Mouse (Mus musculus): Measurements from ENCODE around the gene Nudcd2. TPM values are rescaled to one million over a fixed set of nuclear protein-coding genes. Genes with fewer than 3 reads are reported as not detected.
"Not testable (repeated sequence)": the region's sequence is repeated elsewhere in the genome, so short reads cannot be mapped to it uniquely, and the experiment has no call there.

The Nudcd2 gene
- 129 and 137 TPM in 2 replicates for polyA plus RNA-seq (2015; fragmentation: Nextera tagmentation; extraction: Ambion mirVana)

- peak; percentile 99 for ATAC-seq (ENCODE audit: low read depth)
- peak within 1 kb of the TSS; percentile 88 for H3K4me2 ChIP-seq (ENCODE audit: low read depth, low read length)
- H3K9me3 ChIP-seq (ENCODE audit: control insufficient read depth, low read length): no peaks in the 10 kb centered on the region
- peak within 1 kb of the TSS; percentile 96 for H3K4me3 ChIP-seq (ENCODE audit: low read length)
- H3K4me1 ChIP-seq (replicated peaks; ENCODE audit: control insufficient read depth, insufficient read depth, low read length): peaks cover 14% of the 10 kb centered on the region
- peak within 1 kb of the TSS; percentile 97 for H3K9ac ChIP-seq (ENCODE audit: low read length)
- under 1% methylated on average over 50 of the region's 52 CpGs for WGBS
- peaks cover 14% of the 10 kb centered on the region for H3K36me3 ChIP-seq (ENCODE audit: control insufficient read depth, insufficient read depth, low read length)
- H3K27me3 ChIP-seq (ENCODE audit: control insufficient read depth, insufficient read depth, low read depth, low read length): no peaks in the 10 kb centered on the region
- peak within 1 kb of the TSS; percentile 72 for H3K27ac ChIP-seq (ENCODE audit: low read length)
Observed at GRCm38 (mm10) chr11:40733339-40734174, at the start of gene Nudcd2, which contains the start of gene Hmmr. Nudcd2 (plus strand) TSS chr11:40733667. Hmmr (minus strand) TSS chr11:40733422.

GRCm38 (mm10) chr11:40690444-40691127 is 42.9 kb upstream of the Nudcd2 start:
- Histone ChIP-seq H3K4me2 (ENCODE audit: low read depth, low read length) (peak overlapping the region; percentile 90), H3K27me3 (ENCODE audit: control insufficient read depth, insufficient read depth, low read depth, low read length) (no peaks in the 10 kb centered on the region), H3K4me1 (replicated peaks; ENCODE audit: control insufficient read depth, insufficient read depth, low read length) (peaks cover 19% of the 10 kb centered on the region), H3K9ac (ENCODE audit: low read length) (no peak overlapping the region), H3K36me3 (ENCODE audit: control insufficient read depth, insufficient read depth, low read length) (peaks cover 6% of the 10 kb centered on the region; the same call in 1 of the 2 replicates), H3K9me3 (ENCODE audit: control insufficient read depth, low read length) (no peaks in the 10 kb centered on the region), H3K27ac (ENCODE audit: low read length) (no peak overlapping the region), H3K4me3 (ENCODE audit: low read length) (peak overlapping the region; percentile 92)
- ATAC-seq (ENCODE audit: low read depth): no peak
- WGBS: 50% methylated on average over 5 of the region's 5 CpGs

GRCm38 (mm10) chr11:40692101-40692509 is 41.4 kb upstream of the Nudcd2 start:
- H3K36me3 ChIP-seq (ENCODE audit: control insufficient read depth, insufficient read depth, low read length): peaks cover 3% of the 10 kb centered on the region; the same call in 1 of the 2 replicates
- H3K9ac ChIP-seq (ENCODE audit: low read length): peak overlapping the region; percentile 80
- H3K4me2 ChIP-seq (ENCODE audit: low read depth, low read length): peak overlapping the region; percentile 90
- 0% methylated on average over 28 of the region's 28 CpGs for WGBS
- H3K4me3 ChIP-seq (ENCODE audit: low read length): peak overlapping the region; percentile 92
- H3K27ac ChIP-seq (ENCODE audit: low read length): peak overlapping the region; percentile 88
- ATAC-seq (ENCODE audit: low read depth): peak; percentile 60
- H3K4me1 ChIP-seq (replicated peaks; ENCODE audit: control insufficient read depth, insufficient read depth, low read length): peaks cover 19% of the 10 kb centered on the region
- H3K9me3 ChIP-seq (ENCODE audit: control insufficient read depth, low read length): no peaks in the 10 kb centered on the region
- no peaks in the 10 kb centered on the region for H3K27me3 ChIP-seq (ENCODE audit: control insufficient read depth, insufficient read depth, low read depth, low read length)

- WGBS: under 1% methylated on average over 36 of the region's 36 CpGs
- peak; percentile 96 for ATAC-seq (ENCODE audit: low read depth)
Observed at GRCm38 (mm10) chr11:40692511-40693365, 40.7 kb upstream of the Nudcd2 start.

GRCm38 (mm10) chr11:40693366-40693951 is 40.0 kb upstream of the Nudcd2 start:
- Histone ChIP-seq H3K9me3 (ENCODE audit: control insufficient read depth, low read length) (no peaks in the 10 kb centered on the region), H3K27me3 (ENCODE audit: control insufficient read depth, insufficient read depth, low read depth, low read length) (no peaks in the 10 kb centered on the region), H3K27ac (ENCODE audit: low read length) (peak overlapping the region; percentile 98), H3K4me2 (ENCODE audit: low read depth, low read length) (peak overlapping the region; percentile 75), H3K36me3 (ENCODE audit: control insufficient read depth, insufficient read depth, low read length) (no peaks in the 10 kb centered on the region), H3K9ac (ENCODE audit: low read length) (peak overlapping the region; percentile 80), H3K4me1 (replicated peaks; ENCODE audit: control insufficient read depth, insufficient read depth, low read length) (peaks cover 19% of the 10 kb centered on the region), H3K4me3 (ENCODE audit: low read length) (peak overlapping the region; percentile 92)
- WGBS: 0% methylated on average over 16 of the region's 16 CpGs
- peak; percentile 15; the same call in 1 of the 2 replicates for ATAC-seq (ENCODE audit: low read depth)

More at GRCm38 (mm10) chr11:40692511-40693365, 40.7 kb upstream of the Nudcd2 start:
- Histone ChIP-seq H3K36me3 (ENCODE audit: control insufficient read depth, insufficient read depth, low read length) (no peaks in the 10 kb centered on the region), H3K4me3 (ENCODE audit: low read length) (peak overlapping the region; percentile 92), H3K4me1 (replicated peaks; ENCODE audit: control insufficient read depth, insufficient read depth, low read length) (peaks cover 19% of the 10 kb centered on the region), H3K27me3 (ENCODE audit: control insufficient read depth, insufficient read depth, low read depth, low read length) (no peaks in the 10 kb centered on the region), H3K9ac (ENCODE audit: low read length) (peak overlapping the region; percentile 80), H3K9me3 (ENCODE audit: control insufficient read depth, low read length) (no peaks in the 10 kb centered on the region), H3K27ac (ENCODE audit: low read length) (peak overlapping the region; percentile 98), H3K4me2 (ENCODE audit: low read depth, low read length) (peak overlapping the region; percentile 90)

- WGBS: under 1% methylated on average over 31 of the region's 31 CpGs
- ATAC-seq (ENCODE audit: low read depth): peak; percentile 50
- Histone ChIP-seq H3K36me3 (ENCODE audit: control insufficient read depth, insufficient read depth, low read length) (no peaks in the 10 kb centered on the region), H3K4me1 (replicated peaks; ENCODE audit: control insufficient read depth, insufficient read depth, low read length) (peaks cover 17% of the 10 kb centered on the region), H3K4me2 (ENCODE audit: low read depth, low read length) (peak overlapping the region; percentile 75), H3K27ac (ENCODE audit: low read length) (peak overlapping the region; percentile 98), H3K27me3 (ENCODE audit: control insufficient read depth, insufficient read depth, low read depth, low read length) (no peaks in the 10 kb centered on the region), H3K4me3 (ENCODE audit: low read length) (peak overlapping the region; percentile 92), H3K9ac (ENCODE audit: low read length) (peak overlapping the region; percentile 82), H3K9me3 (ENCODE audit: control insufficient read depth, low read length) (no peaks in the 10 kb centered on the region)
Observed at GRCm38 (mm10) chr11:40694311-40695087, 39.0 kb upstream of the Nudcd2 start.

- ATAC-seq (ENCODE audit: low read depth): no peak
- Histone ChIP-seq H3K27ac (ENCODE audit: low read length) (peak within 1 kb of the TSS; percentile 98), H3K4me3 (ENCODE audit: low read length) (peak within 1 kb of the TSS; percentile 92), H3K9ac (ENCODE audit: low read length) (peak within 1 kb of the TSS; percentile 82), H3K4me2 (ENCODE audit: low read depth, low read length) (peak within 1 kb of the TSS; percentile 75), H3K4me1 (replicated peaks; ENCODE audit: control insufficient read depth, insufficient read depth, low read length) (peaks cover 17% of the 10 kb centered on the region), H3K27me3 (ENCODE audit: control insufficient read depth, insufficient read depth, low read depth, low read length) (no peaks in the 10 kb centered on the region), H3K9me3 (ENCODE audit: control insufficient read depth, low read length) (no peaks in the 10 kb centered on the region), H3K36me3 (ENCODE audit: control insufficient read depth, insufficient read depth, low read length) (0 out of 2 replicates have a peak, but pooled peaks cover 3% of the 10 kb centered on the region)
- WGBS: 85% methylated on average over 9 of the region's 9 CpGs
Observed at GRCm38 (mm10) chr11:40695103-40695502, 38.4 kb upstream of the Nudcd2 start, which contains the start of gene Mat2b. Mat2b (minus strand) TSS chr11:40695203.

- peaks cover 44% of the 10 kb centered on the region for H3K36me3 ChIP-seq (ENCODE audit: control insufficient read depth, insufficient read depth, low read length)
- H3K4me1 ChIP-seq (replicated peaks; ENCODE audit: control insufficient read depth, insufficient read depth, low read length); H3K27me3 ChIP-seq (ENCODE audit: control insufficient read depth, insufficient read depth, low read depth, low read length); H3K4me2 ChIP-seq (ENCODE audit: low read depth, low read length); H3K9me3 ChIP-seq (ENCODE audit: control insufficient read depth, low read length); H3K27ac ChIP-seq (ENCODE audit: low read length); H3K9ac ChIP-seq (ENCODE audit: low read length); H3K4me3 ChIP-seq (ENCODE audit: low read length); ATAC-seq (ENCODE audit: low read depth): not testable (repeated sequence)
- WGBS: 87% methylated on average over 6 of the region's 6 CpGs
Observed at GRCm38 (mm10) chr11:40709899-40710298, 23.6 kb upstream of the Nudcd2 start.

Data from lung, embryonic 16.5 days (tissue).